Mouse (Mus musculus) hindbrain, embryonic 16.5 days (tissue): Measurements from ENCODE around the gene Faap100. TPM values are rescaled to one million over a fixed set of nuclear protein-coding genes. Genes with fewer than 3 reads are reported as not detected.

ENCODE experiments used
- ATAC-seq: fragments of 200-750 bp; cut with Nextera tagmentation; 2 replicates; pipeline ENCODE4 v1.8.0; 2017; ENCODE audit warnings: moderate TSS enrichment, moderate library complexity
- H3K27ac ChIP-seq: fragments of 300-500 bp; sonication (generic); 2 replicates; pipeline ENCODE4 v1.5.1; 2014; ENCODE audit warnings: low read depth, mild to moderate bottlenecking, control low read depth, low read length, moderate library complexity
- H3K27me3 ChIP-seq: fragments of 300-500 bp; sonication (generic); replicated peaks from 2 replicates; pipeline ENCODE4 v1.6.1; 2014; ENCODE audit warnings: low read length; ENCODE audit not compliant: control insufficient read depth, insufficient read depth
- H3K36me3 ChIP-seq: fragments of 300-500 bp; sonication (generic); 2 replicates; pipeline ENCODE4 v1.6.1; 2014; ENCODE audit warnings: mild to moderate bottlenecking, low read length, moderate library complexity, mixed read lengths; ENCODE audit not compliant: control insufficient read depth, insufficient read depth
- H3K4me1 ChIP-seq: fragments of 300-500 bp; sonication (generic); 2 replicates; pipeline ENCODE4 v1.6.1; 2014; ENCODE audit warnings: low read depth, low read length; ENCODE audit not compliant: control insufficient read depth, insufficient read depth
- H3K4me2 ChIP-seq: fragments of 300-500 bp; sonication (generic); 2 replicates; pipeline ENCODE4 v1.6.1; 2014; ENCODE audit warnings: mild to moderate bottlenecking, low read length, control low read depth, moderate library complexity
- H3K4me3 ChIP-seq: fragments of 300-500 bp; sonication (generic); 2 replicates; pipeline ENCODE4 v1.5.1; 2014; ENCODE audit warnings: mild to moderate bottlenecking, low read length, control low read depth, moderate library complexity
- H3K9ac ChIP-seq: fragments of 300-500 bp; sonication (generic); 2 replicates; pipeline ENCODE4 v1.6.1; 2014; ENCODE audit warnings: low read depth, mild to moderate bottlenecking, control low read depth, low read length, moderate library complexity
- H3K9me3 ChIP-seq: fragments of 300-500 bp; sonication (generic); 2 replicates; pipeline ENCODE4 v1.6.1; 2014; ENCODE audit warnings: mild to moderate bottlenecking, low read length, moderate library complexity; ENCODE audit not compliant: control insufficient read depth
- WGBS: fragments of 180-500 bp; shearing (Covaris S2); extraction: QIAGEN DNeasy Blood & Tissue Kit; methylation state at CpG from one replicate; pipeline ENCODE4 v1.1.7; 2014; 5-methylcytosine and 5-hydroxymethylcytosine counted together
- microRNA-seq: library from miRNA; unstranded; fragments of <30 nt; microRNA quantifications from one replicate; pipeline ENCODE4, GENCODE M21; 2017
- polyA plus RNA-seq: library from polyadenylated mRNA; unstranded; fragments of >200 nt; fragmentation: Nextera tagmentation; extraction: Ambion mirVana; gene quantifications from 2 replicates; pipeline ENCODE4 v1.2.1, GENCODE M21; 2015

The Faap100 gene
- polyA plus RNA-seq, 1 experiment from 2014 or later, result 103 TPM

DNA sequence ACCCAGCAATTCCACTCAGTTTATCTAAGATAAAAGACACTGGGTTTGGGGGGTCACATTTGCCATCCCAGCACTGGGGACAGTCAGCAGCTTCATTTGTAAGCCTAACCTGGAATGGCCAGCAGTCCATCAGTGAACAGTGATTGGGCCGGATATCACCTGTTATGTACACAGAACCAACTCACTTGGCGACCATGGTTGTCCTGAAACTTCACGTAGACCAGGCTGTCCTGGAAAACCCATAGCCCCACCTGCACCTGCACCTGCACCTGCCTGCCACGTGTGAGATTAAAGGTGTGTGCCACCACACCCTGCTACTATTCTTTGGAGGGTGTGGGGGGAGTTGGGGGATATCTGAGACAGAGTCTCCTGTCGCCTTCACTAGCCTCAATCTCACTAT lies 59.3 kb downstream of the Faap100 start:
- no peaks in the 10 kb centered on the region for H3K9me3 ChIP-seq
- WGBS, result 89% methylated on average over 5 of the region's 5 CpGs

More for the DNA sequence above, 59.3 kb downstream of the Faap100 start:
- no peak for ATAC-seq
- Histone ChIP-seq H3K27ac (no peak overlapping the region), H3K9ac (no peak overlapping the region), H3K4me3 (no peak overlapping the region), H3K4me2 (no peak overlapping the region), H3K4me1 (peaks cover 21% of the 10 kb centered on the region), H3K36me3 (no peaks in the 10 kb centered on the region), H3K27me3 (no peaks in the 10 kb centered on the region)

Small RNA genes within 50 kb of the gene (microRNA-seq; reads per million reads assigned to microRNA genes)
- gene Gm23419 (not detected), gene Mir6935 (1.7 reads per million)

Other genes with a start within 250 kb of the Faap100 start
- 114 and 122 TPM in 2 replicates for gene Slc38a10, start 227.4 kb downstream of the Faap100 start, polyA plus RNA-seq
- gene Bahcc1, start 145.8 kb downstream of the Faap100 start, polyA plus RNA-seq, result 7.8 and 9.7 TPM in 2 replicates
- gene Actg1, start 30.2 kb downstream of the Faap100 start, polyA plus RNA-seq, result 4,199 and 4,222 TPM in 2 replicates
- 0.66 and 1.6 TPM in 2 replicates for gene Fscn2, start 17.2 kb downstream of the Faap100 start, polyA plus RNA-seq
- gene Nploc4, start 58.9 kb upstream of the Faap100 start, polyA plus RNA-seq, result 28.7 and 33.2 TPM in 2 replicates
- not detected in 2 replicates for gene Tspan10, start 63.9 kb upstream of the Faap100 start, polyA plus RNA-seq
- gene Pde6g, start 74.7 kb upstream of the Faap100 start, polyA plus RNA-seq, result 0.30 TPM in 1 of 2 replicates, not detected in the other
- gene Oxld1, start 79.3 kb upstream of the Faap100 start, polyA plus RNA-seq, result 10.8 and 15.8 TPM in 2 replicates
- gene Ccdc137, start 79.4 kb upstream of the Faap100 start, polyA plus RNA-seq, result 23.5 and 25.9 TPM in 2 replicates
- gene Arl16, start 88.8 kb upstream of the Faap100 start, polyA plus RNA-seq, result 60.5 and 68.1 TPM in 2 replicates
- 135 and 137 TPM in 2 replicates for gene Mrpl12, start 105.8 kb upstream of the Faap100 start, polyA plus RNA-seq
- 31.2 and 31.5 TPM in 2 replicates for gene Slc25a10, start 113.1 kb upstream of the Faap100 start, polyA plus RNA-seq
- gene Gcgr, start 151.9 kb upstream of the Faap100 start, polyA plus RNA-seq, result 0.92 and 1.0 TPM in 2 replicates
- 243 and 245 TPM in 2 replicates for gene Mcrip1, start 171.0 kb upstream of the Faap100 start, polyA plus RNA-seq
- gene Ppp1r27, start 172.4 kb upstream of the Faap100 start, polyA plus RNA-seq, result 0.64 TPM in 1 of 2 replicates, not detected in the other
- 252 and 298 TPM in 2 replicates for gene P4hb, start 194.5 kb upstream of the Faap100 start, polyA plus RNA-seq
- gene Arhgdia, start 202.9 kb upstream of the Faap100 start, polyA plus RNA-seq, result 501 and 544 TPM in 2 replicates
- 55.8 and 202 TPM in 2 replicates for gene Alyref, start 219.6 kb upstream of the Faap100 start, polyA plus RNA-seq
- gene Anapc11, start 219.7 kb upstream of the Faap100 start, polyA plus RNA-seq, result 194 and 203 TPM in 2 replicates
- gene Npb, start 229.7 kb upstream of the Faap100 start, polyA plus RNA-seq, result 0.99 and 1.00 TPM in 2 replicates
- gene Pcyt2, start 239.2 kb upstream of the Faap100 start, polyA plus RNA-seq, result 236 and 242 TPM in 2 replicates
- 39.4 and 41.3 TPM in 2 replicates for gene Sirt7, start 246.5 kb upstream of the Faap100 start, polyA plus RNA-seq